Mouse (Mus musculus): ENCODE results near the gene Poc1b. TPM values are rescaled to one million over a fixed set of nuclear protein-coding genes. Genes with fewer than 3 reads are reported as not detected.
A peak's percentile ranks its signal among the peaks of the same experiment; 100 is the strongest.

The Poc1b gene
- polyA plus RNA-seq (2016; fragmentation: Nextera tagmentation; extraction: Ambion mirVana), result 20.2 and 21.4 TPM in 2 replicates

- Histone ChIP-seq H3K27me3 (no peaks in the 10 kb centered on the region), H3K4me3 (peak within 1 kb of the TSS; percentile 92), H3K4me1 (peaks cover 30% of the 10 kb centered on the region), H3K4me2 (replicated peaks) (peak within 1 kb of the TSS; percentile 84), H3K9me3 (replicated peaks) (no peaks in the 10 kb centered on the region), H3K27ac (peak within 1 kb of the TSS; percentile 88), H3K9ac (peak within 1 kb of the TSS; percentile 91), H3K36me3 (peaks cover 24% of the 10 kb centered on the region)
- WGBS, result under 1% methylated on average over 71 of the region's 106 CpGs
- peak; percentile 97 for ATAC-seq (ENCODE audit: low FRiP score)
These were observed at the start of gene Poc1b for GRCm38 (mm10) chr10:99106703-99107631. TSS of gene Poc1b (plus strand) at chr10:99107036.

GRCm38 (mm10) chr10:99060588-99060987, 46.2 kb upstream of the Poc1b start:
- H3K4me2 ChIP-seq (replicated peaks), result no peak overlapping the region
- H3K4me1 ChIP-seq, result no peaks in the 10 kb centered on the region
- no peaks in the 10 kb centered on the region for H3K9me3 ChIP-seq (replicated peaks)
- no peak for ATAC-seq (ENCODE audit: low FRiP score)
- no peak overlapping the region for H3K4me3 ChIP-seq
- H3K27ac ChIP-seq, result no peak overlapping the region
- 87% methylated on average over 7 of the region's 7 CpGs for WGBS
- H3K9ac ChIP-seq, result no peak overlapping the region
- H3K36me3 ChIP-seq, result no peaks in the 10 kb centered on the region
- no peaks in the 10 kb centered on the region for H3K27me3 ChIP-seq

- H3K27me3 ChIP-seq, result no peaks in the 10 kb centered on the region
- H3K9ac ChIP-seq, result no peak overlapping the region
- 87% methylated on average over 10 of the region's 10 CpGs for WGBS
- no peak overlapping the region for H3K4me3 ChIP-seq
- H3K36me3 ChIP-seq, result no peaks in the 10 kb centered on the region
- H3K4me1 ChIP-seq, result no peaks in the 10 kb centered on the region
- no peaks in the 10 kb centered on the region for H3K9me3 ChIP-seq (replicated peaks)
- H3K27ac ChIP-seq, result no peak overlapping the region
- ATAC-seq (ENCODE audit: low FRiP score), result no peak
- H3K4me2 ChIP-seq (replicated peaks), result no peak overlapping the region
These were observed 45.4 kb upstream of the Poc1b start for GRCm38 (mm10) chr10:99061418-99061817.

- no peak overlapping the region for H3K9ac ChIP-seq
- no peak for ATAC-seq (ENCODE audit: low FRiP score)
- H3K4me3 ChIP-seq, result no peak overlapping the region
These were observed 44.3 kb upstream of the Poc1b start for GRCm38 (mm10) chr10:99062546-99062945.

GRCm38 (mm10) chr10:99076113-99076895, 30.5 kb upstream of the Poc1b start:
- Histone ChIP-seq H3K27ac (no peak overlapping the region), H3K4me1 (no peaks in the 10 kb centered on the region), H3K4me3 (no peak overlapping the region), H3K9ac (no peak overlapping the region), H3K9me3 (replicated peaks) (no peaks in the 10 kb centered on the region), H3K36me3 (no peaks in the 10 kb centered on the region), H3K4me2 (replicated peaks) (no peak overlapping the region), H3K27me3 (no peaks in the 10 kb centered on the region)
- ATAC-seq (ENCODE audit: low FRiP score), result no peak
- 74% methylated on average over 18 of the region's 18 CpGs for WGBS

More at GRCm38 (mm10) chr10:99062546-99062945, 44.3 kb upstream of the Poc1b start:
- no peaks in the 10 kb centered on the region for H3K4me1 ChIP-seq
- H3K36me3 ChIP-seq, result no peaks in the 10 kb centered on the region
- H3K27ac ChIP-seq, result no peak overlapping the region
- no peak overlapping the region for H3K4me2 ChIP-seq (replicated peaks)
- no peaks in the 10 kb centered on the region for H3K9me3 ChIP-seq (replicated peaks)
- H3K27me3 ChIP-seq, result no peaks in the 10 kb centered on the region
- 83% methylated on average over 5 of the region's 5 CpGs for WGBS

- no peak overlapping the region for H3K9ac ChIP-seq
- no peak for ATAC-seq (ENCODE audit: low FRiP score)
- no peaks in the 10 kb centered on the region for H3K4me1 ChIP-seq
- H3K4me2 ChIP-seq (replicated peaks), result no peak overlapping the region
- WGBS, result 88% methylated on average over 2 of the region's 2 CpGs
- no peaks in the 10 kb centered on the region for H3K9me3 ChIP-seq (replicated peaks)
- no peak overlapping the region for H3K4me3 ChIP-seq
- no peaks in the 10 kb centered on the region for H3K36me3 ChIP-seq
- H3K27ac ChIP-seq, result no peak overlapping the region
- no peaks in the 10 kb centered on the region for H3K27me3 ChIP-seq
These were observed 28.2 kb upstream of the Poc1b start for GRCm38 (mm10) chr10:99078621-99079020.

- WGBS, result 91% methylated on average over 10 of the region's 10 CpGs
- ATAC-seq (ENCODE audit: low FRiP score), result no peak
- H3K36me3 ChIP-seq, result no peaks in the 10 kb centered on the region
These were observed 25.3 kb upstream of the Poc1b start for GRCm38 (mm10) chr10:99081569-99081990.

GRCm38 (mm10) chr10:99083431-99084003, 23.3 kb upstream of the Poc1b start:
- no peaks in the 10 kb centered on the region for H3K4me1 ChIP-seq
- no peak overlapping the region for H3K27ac ChIP-seq
- no peak for ATAC-seq (ENCODE audit: low FRiP score)
- H3K27me3 ChIP-seq, result no peaks in the 10 kb centered on the region
- no peaks in the 10 kb centered on the region for H3K9me3 ChIP-seq (replicated peaks)
- no peaks in the 10 kb centered on the region for H3K36me3 ChIP-seq
- WGBS, result 87% methylated on average over 14 of the region's 14 CpGs
- no peak overlapping the region for H3K4me2 ChIP-seq (replicated peaks)
- no peak overlapping the region for H3K9ac ChIP-seq
- H3K4me3 ChIP-seq, result no peak overlapping the region

More at GRCm38 (mm10) chr10:99081569-99081990, 25.3 kb upstream of the Poc1b start:
- H3K4me1 ChIP-seq, result no peaks in the 10 kb centered on the region
- H3K9ac ChIP-seq, result no peak overlapping the region
- H3K27me3 ChIP-seq, result no peaks in the 10 kb centered on the region
- H3K9me3 ChIP-seq (replicated peaks), result no peaks in the 10 kb centered on the region
- H3K4me3 ChIP-seq, result no peak overlapping the region
- H3K27ac ChIP-seq, result no peak overlapping the region
- no peak overlapping the region for H3K4me2 ChIP-seq (replicated peaks)

GRCm38 (mm10) chr10:99084397-99085239, 22.2 kb upstream of the Poc1b start:
- ATAC-seq (ENCODE audit: low FRiP score), result peak; percentile 90
- no peaks in the 10 kb centered on the region for H3K36me3 ChIP-seq
- no peak overlapping the region; the same call in 1 of the 2 replicates for H3K4me2 ChIP-seq (replicated peaks)
- no peak overlapping the region for H3K9ac ChIP-seq
- H3K27ac ChIP-seq, result no peak overlapping the region
- H3K4me1 ChIP-seq, result no peaks in the 10 kb centered on the region
- WGBS, result 51% methylated on average over 23 of the region's 23 CpGs
- no peaks in the 10 kb centered on the region for H3K9me3 ChIP-seq (replicated peaks)
- no peak overlapping the region for H3K4me3 ChIP-seq
- no peaks in the 10 kb centered on the region for H3K27me3 ChIP-seq

- Histone ChIP-seq H3K4me3 (no peak overlapping the region), H3K27ac (no peak overlapping the region), H3K36me3 (no peaks in the 10 kb centered on the region), H3K4me1 (no peaks in the 10 kb centered on the region), H3K27me3 (no peaks in the 10 kb centered on the region), H3K9ac (no peak overlapping the region), H3K9me3 (replicated peaks) (no peaks in the 10 kb centered on the region), H3K4me2 (replicated peaks) (no peak overlapping the region; the same call in 1 of the 2 replicates)
- WGBS, result 66% methylated on average over 6 of the region's 6 CpGs
- ATAC-seq (ENCODE audit: low FRiP score), result peak; percentile 58
These were observed 21.6 kb upstream of the Poc1b start for GRCm38 (mm10) chr10:99085240-99085587.

GRCm38 (mm10) chr10:99086029-99086428, 20.8 kb upstream of the Poc1b start:
- Histone ChIP-seq H3K9me3 (replicated peaks) (no peaks in the 10 kb centered on the region), H3K27me3 (no peaks in the 10 kb centered on the region), H3K27ac (no peak overlapping the region), H3K4me3 (no peak overlapping the region), H3K4me2 (replicated peaks) (no peak overlapping the region), H3K4me1 (no peaks in the 10 kb centered on the region), H3K36me3 (no peaks in the 10 kb centered on the region), H3K9ac (no peak overlapping the region)
- WGBS, result 77% methylated on average over 6 of the region's 6 CpGs
- ATAC-seq (ENCODE audit: low FRiP score), result no peak
